ENCODE assay signal across 8 mouse cellular contexts in genomic region chr14:45220957-45221630, GRCm38 (mm10). TPM values are rescaled to one million over a fixed set of nuclear protein-coding genes. Genes with fewer than 3 reads are reported as not detected.
DNase-seq lines count a peak whose midpoint lies in the region; ATAC-seq and TF ChIP-seq lines count a peak whose summit lies in the region.

No protein-coding gene starts in this region.

- DNase-seq in heart, embryonic 10.5 days (ENCODE audit: low spot score): no peak
- DNase-seq in heart, adult 11 months: no peak
- no peak for DNase-seq in thymus, adult 2 months
- no peak for DNase-seq in thymus, postnatal 36 days
- DNase-seq in c-Kit-positive CD71-positive TER-119-positive erythroid progenitor cells, embryonic 14.5 days (ENCODE audit: low spot score): no peak
- DNase-seq in B cell, adult 2 months: no peak
- no peak for DNase-seq in cerebellum, adult 11 months

- no peaks in the 10 kb centered on the region for H3K9me3 ChIP-seq in heart, embryonic 10.5 days
- no peaks in the 10 kb centered on the region for H3K9me3 ChIP-seq in limb, embryonic 15.5 days

- 0 out of 2 replicates have a peak, but pooled peaks cover 3% of the 10 kb centered on the region for H3K4me1 ChIP-seq in heart, embryonic 10.5 days
- H3K4me1 ChIP-seq in thymus, adult 2 months (replicated peaks; ENCODE audit: control insufficient read depth, insufficient read depth, low read length): peaks cover 9% of the 10 kb centered on the region
- peaks cover 10% of the 10 kb centered on the region; the same call in 1 of the 2 replicates for H3K4me1 ChIP-seq in limb, embryonic 15.5 days

- no peaks in the 10 kb centered on the region for H3K27me3 ChIP-seq in heart, embryonic 10.5 days (ENCODE audit: insufficient read depth, poor library complexity, severe bottlenecking)
- no peaks in the 10 kb centered on the region for H3K27me3 ChIP-seq in thymus, adult 2 months (ENCODE audit: control insufficient read depth, insufficient read depth, low read length)
- H3K27me3 ChIP-seq in limb, embryonic 15.5 days: no peaks in the 10 kb centered on the region

- peak overlapping the region; percentile 77 for H3K9ac ChIP-seq in limb, embryonic 15.5 days

- H3K36me3 ChIP-seq in heart, embryonic 10.5 days: no peaks in the 10 kb centered on the region
- H3K36me3 ChIP-seq in thymus, adult 2 months (ENCODE audit: control insufficient read depth, insufficient read depth, low read length): no peaks in the 10 kb centered on the region
- H3K36me3 ChIP-seq in limb, embryonic 15.5 days: no peaks in the 10 kb centered on the region

- H3K4me2 ChIP-seq in limb, embryonic 15.5 days: peak overlapping the region; percentile 97

- peak overlapping the region; percentile 92 for H3K27ac ChIP-seq in heart, embryonic 10.5 days
- no peak overlapping the region for H3K27ac ChIP-seq in thymus, adult 2 months (ENCODE audit: control insufficient read depth, insufficient read depth, low read length)
- no peak overlapping the region for H3K27ac ChIP-seq in limb, embryonic 15.5 days

- WGBS in heart, embryonic 10.5 days: 11% methylated on average over 11 of the region's 11 CpGs
- WGBS in thymus, adult 2 months: 28% methylated on average over 11 of the region's 11 CpGs
- 8% methylated on average over 11 of the region's 11 CpGs for WGBS in limb, embryonic 15.5 days

- TF ChIP-seq POLR2A in thymus, adult 2 months (IDR thresholded peaks at IDR 0.05; ENCODE audit: control insufficient read depth, extremely low read depth, insufficient read depth, low read length, poor library complexity): no peak

- H3K4me3 ChIP-seq in heart, embryonic 10.5 days: peak overlapping the region; percentile 79
- H3K4me3 ChIP-seq in thymus, adult 2 months (ENCODE audit: control insufficient read depth, insufficient read depth, low read length): peak overlapping the region; percentile 52
- peak overlapping the region; percentile 85 for H3K4me3 ChIP-seq in limb, embryonic 15.5 days

- TF ChIP-seq CTCF in thymus, adult 2 months (IDR thresholded peaks at IDR 0.05; ENCODE audit: borderline replicate concordance, control insufficient read depth, extremely low read depth, insufficient read depth, low read length, poor library complexity): no peak

- no peak for ATAC-seq in limb, embryonic 15.5 days (ENCODE audit: insufficient number of reproducible peaks, low FRiP score, low TSS enrichment, low read depth)

RNA-seq across cellular contexts. Expression of gene Txndc16, which starts 1.0 kb away (rescaled TPM):
- 9.9 and 10.9 TPM in 2 replicates for polyA plus RNA-seq in heart, embryonic 10.5 days (2016; fragmentation: Nextera tagmentation; extraction: Ambion mirVana)
- polyA plus RNA-seq in thymus, adult 2 months (2012; rRNA removed): 7.0 and 10.8 TPM in 2 replicates
- 15.1 and 16.1 TPM in 2 replicates for polyA plus RNA-seq in limb, embryonic 15.5 days (2015; fragmentation: Nextera tagmentation; extraction: Ambion mirVana)

RNA-seq across cellular contexts. Expression of gene Gpr137c, which starts 1.6 kb away (rescaled TPM):
- polyA plus RNA-seq in heart, embryonic 10.5 days (2016; fragmentation: Nextera tagmentation; extraction: Ambion mirVana): 3.2 and 3.3 TPM in 2 replicates
- polyA plus RNA-seq in thymus, adult 2 months (2012; rRNA removed): 9.0 and 12.7 TPM in 2 replicates
- 1.4 and 2.5 TPM in 2 replicates for polyA plus RNA-seq in limb, embryonic 15.5 days (2015; fragmentation: Nextera tagmentation; extraction: Ambion mirVana)
